Mouse (Mus musculus) MEL (cell line): ENCODE results near the gene Pla2g3. TPM values are rescaled to one million over a fixed set of nuclear protein-coding genes. Genes with fewer than 3 reads are reported as not detected.

ENCODE experiments used
- DNase-seq: peaks from one replicate; pipeline ENCODE4 v3.0.0; 2011; ENCODE audit warnings: low read depth, low spot score
- H3K27ac ChIP-seq: 2 replicates; pipeline ENCODE4 v1.5.1; 2012; ENCODE audit warnings: low read depth, mild to moderate bottlenecking, control low read depth, low read length, moderate library complexity; ENCODE audit not compliant: control insufficient read depth
- H3K27me3 ChIP-seq, 2 experiments: fragments of 150-350 bp in 1 of 2; sonication (generic) in 1 of 2; 2 replicates each; pipeline ENCODE4 v1.6.1; 2012; ENCODE audit warnings: low read length in 2 of 2, mild to moderate bottlenecking in 2 of 2, improper control_type of control experiment in 1 of 2, moderate library complexity in 1 of 2; ENCODE audit not compliant: insufficient read depth in 2 of 2, control insufficient read depth in 1 of 2
- H3K36me3 ChIP-seq, 2 experiments: 2 replicates each; pipeline ENCODE4 v1.6.1; 2012 to 2014; ENCODE audit warnings: low read length in 2 of 2, improper control_type of control experiment in 1 of 2, inconsistent platforms in 1 of 2, mild to moderate bottlenecking in 1 of 2; ENCODE audit not compliant: insufficient read depth in 2 of 2, control insufficient read depth in 1 of 2
- H3K4me1 ChIP-seq, 2 experiments: fragments of 150-350 bp in 1 of 2; sonication (generic) in 1 of 2; 2 replicates each; pipeline ENCODE4 v1.6.1; 2012; ENCODE audit warnings: low read length in 2 of 2, improper control_type of control experiment in 1 of 2, mild to moderate bottlenecking in 1 of 2; ENCODE audit not compliant: insufficient read depth in 2 of 2, control insufficient read depth in 1 of 2
- H3K4me3 ChIP-seq, 2 experiments: fragments of 150-350 bp in 1 of 2; sonication (generic) in 1 of 2; 2 replicates each; pipeline ENCODE4 v1.5.1; 2012; ENCODE audit warnings: low read depth in 2 of 2, low read length in 2 of 2, mild to moderate bottlenecking in 2 of 2, moderate library complexity in 2 of 2, control low read depth in 1 of 2, improper control_type of control experiment in 1 of 2; ENCODE audit not compliant: control insufficient read depth in 1 of 2, insufficient read depth in 1 of 2
- H3K79me2 ChIP-seq: 2 replicates; pipeline ENCODE4 v1.6.1; 2012; ENCODE audit warnings: mild to moderate bottlenecking, low read length, moderate library complexity; ENCODE audit not compliant: control insufficient read depth, poor library complexity, insufficient read depth
- H3K9ac ChIP-seq: 2 replicates; pipeline ENCODE4 v1.6.1; 2012; ENCODE audit warnings: low read depth, mild to moderate bottlenecking, control low read depth, low read length, moderate library complexity; ENCODE audit not compliant: control insufficient read depth, poor library complexity, severe bottlenecking
- H3K9me3 ChIP-seq: fragments of 150-350 bp; sonication (generic); replicated peaks from 2 replicates; pipeline ENCODE4 v1.6.1; 2012; ENCODE audit warnings: mild to moderate bottlenecking, low read length, improper control_type of control experiment, moderate library complexity; ENCODE audit not compliant: insufficient read depth
- CHD2 ChIP-seq: IDR thresholded peaks from 2 replicates; pipeline ENCODE4 v1.6.1; 2011; ENCODE audit warnings: low read length, improper control_type of control experiment
- EP300 ChIP-seq, 2 experiments: IDR thresholded peaks; 2 replicates each; pipeline ENCODE4 v1.6.1; 2011; ENCODE audit warnings: improper control_type of control experiment in 2 of 2, low read length in 2 of 2, low read depth in 1 of 2, mild to moderate bottlenecking in 1 of 2
- GABPA ChIP-seq: IDR thresholded peaks from 2 replicates; pipeline ENCODE4 v1.6.1; 2012; ENCODE audit warnings: low read depth, mild to moderate bottlenecking, inconsistent platforms, low read length, improper control_type of control experiment, moderate library complexity
- HCFC1 ChIP-seq: IDR thresholded peaks from 2 replicates; pipeline ENCODE4 v1.6.1; 2012; ENCODE audit warnings: low read depth, mild to moderate bottlenecking, inconsistent platforms, low read length, improper control_type of control experiment, moderate library complexity
- JUND ChIP-seq: IDR thresholded peaks from 2 replicates; pipeline ENCODE4 v1.6.1; 2011; ENCODE audit warnings: low read depth, mild to moderate bottlenecking, improper control_type of control experiment, low read length
- KAT2A ChIP-seq: conservative IDR thresholded peaks from 2 replicates; pipeline ENCODE4 v1.6.1; 2012; ENCODE audit warnings: low read depth, low read length, improper control_type of control experiment, inconsistent platforms
- MAFK ChIP-seq: IDR thresholded peaks from 2 replicates; pipeline ENCODE4 v1.6.1; 2011; ENCODE audit warnings: low read depth, mild to moderate bottlenecking, low read length, improper control_type of control experiment, borderline replicate concordance
- MAX ChIP-seq: IDR thresholded peaks from 2 replicates; pipeline ENCODE4 v1.6.1; 2011; ENCODE audit warnings: low read length, improper control_type of control experiment
- MEF2A ChIP-seq: IDR thresholded peaks from 2 replicates; pipeline ENCODE4 v1.6.1; 2014; ENCODE audit warnings: low read depth, mild to moderate bottlenecking, inconsistent platforms, low read length, improper control_type of control experiment; ENCODE audit not compliant: poor library complexity, insufficient replicate concordance, severe bottlenecking; ENCODE audit errors: extremely low read depth
- MYC ChIP-seq: IDR thresholded peaks from 2 replicates; pipeline ENCODE4 v1.6.1; 2011; ENCODE audit warnings: low read depth, mild to moderate bottlenecking, low read length, improper control_type of control experiment, moderate library complexity
- NELFE ChIP-seq: IDR thresholded peaks from 2 replicates; pipeline ENCODE4 v1.6.1; 2011; ENCODE audit warnings: low read depth, low read length, improper control_type of control experiment
- NRF1 ChIP-seq: IDR thresholded peaks from 2 replicates; pipeline ENCODE4 v1.6.1; 2014; ENCODE audit warnings: low read depth, mild to moderate bottlenecking, inconsistent platforms, low read length, improper control_type of control experiment, moderate library complexity; ENCODE audit not compliant: poor library complexity, insufficient read depth, severe bottlenecking
- POLR2A ChIP-seq, 2 experiments: IDR thresholded peaks; 2 replicates each; pipeline ENCODE4 v1.6.1; 2011 to 2012; ENCODE audit warnings: low read length in 2 of 2, mild to moderate bottlenecking in 2 of 2, control low read depth in 1 of 2, improper control_type of control experiment in 1 of 2, low read depth in 1 of 2, moderate library complexity in 1 of 2; ENCODE audit not compliant: control insufficient read depth in 1 of 2, insufficient read depth in 1 of 2, poor library complexity in 1 of 2
- POLR2AphosphoS5 ChIP-seq: IDR thresholded peaks from 2 replicates; pipeline ENCODE4 v1.6.1; 2012; ENCODE audit warnings: low read depth, borderline replicate concordance, mild to moderate bottlenecking, inconsistent platforms, low read length, moderate library complexity, mixed read lengths
- SIN3A ChIP-seq: IDR thresholded peaks from 2 replicates; pipeline ENCODE4 v1.6.1; 2012; ENCODE audit warnings: low read length, improper control_type of control experiment, inconsistent platforms
- SMC3 ChIP-seq: IDR thresholded peaks from 2 replicates; pipeline ENCODE4 v1.6.1; 2011; ENCODE audit warnings: low read depth, low read length, improper control_type of control experiment
- TAL1 ChIP-seq: IDR thresholded peaks from 2 replicates; pipeline ENCODE4 v1.6.1; 2012; ENCODE audit warnings: mild to moderate bottlenecking, inconsistent platforms, low read length, moderate library complexity, mixed read lengths
- TCF12 ChIP-seq: IDR thresholded peaks from 2 replicates; pipeline ENCODE4 v1.6.1; 2014; ENCODE audit warnings: low read depth, mild to moderate bottlenecking, inconsistent platforms, low read length, improper control_type of control experiment, moderate library complexity
- ZC3H11A ChIP-seq: IDR thresholded peaks from 2 replicates; pipeline ENCODE4 v1.6.1; 2012; ENCODE audit warnings: low read depth, mild to moderate bottlenecking, inconsistent platforms, low read length, improper control_type of control experiment
- polyA plus RNA-seq, 2 experiments: library from polyadenylated mRNA; stranded (reverse) in 1 of 2; unstranded in 1 of 2; fragments of >175 nt in 1 of 2; fragments of >200 nt in 1 of 2; gene quantifications; 2 replicates each; pipeline versions ENCODE4 v1.2.1 to v1.2.4; 2012; ENCODE audit warnings: low replicate concordance in 2 of 2, low read depth in 1 of 2; ENCODE audit not compliant: insufficient read length in 2 of 2, insufficient read depth in 1 of 2, missing spikeins in 1 of 2
- total RNA-seq: library from RNA; depleted of rRNA; stranded (reverse); fragments of 300-350 nt; gene quantifications from 2 replicates; pipeline ENCODE4 v1.2.3, GENCODE M21; 2012

The Pla2g3 gene
- total and polyA plus RNA-seq, 3 experiments, result 0.15 to 0.39 TPM; not detected in 1

- Histone ChIP-seq H3K4me3 (no peak overlapping the region), H3K9ac (no peak overlapping the region), H3K36me3 (no peaks in the 10 kb centered on the region), H3K9me3 (no peaks in the 10 kb centered on the region), H3K4me1 (peaks cover 0 to 2% of the 10 kb centered on the region in 2 experiments; a peak in 3 of 4 replicates), H3K27me3 (no peaks in the 10 kb centered on the region), H3K27ac (no peak overlapping the region), H3K79me2 (no peaks in the 10 kb centered on the region)
- DNase-seq, result no peak
- TF ChIP-seq EP300 (IDR thresholded peaks at IDR 0.05; ENCODE audit: low read depth in 1 of 2, low read length in 2 of 2), result no peak
- no peak for TF ChIP-seq TCF12
- TF ChIP-seq SIN3A, result no peak
- no peak for TF ChIP-seq POLR2AphosphoS5
- TF ChIP-seq POLR2A (IDR thresholded peaks at IDR 0.05; ENCODE audit: control insufficient read depth in 1 of 2, insufficient read depth in 1 of 2, low read depth in 1 of 2, low read length in 2 of 2, poor library complexity in 1 of 2), result no peak
- TF ChIP-seq NELFE, result no peak
- no peak for TF ChIP-seq MEF2A
- TF ChIP-seq SMC3, result no peak
Measured at GRCm38 (mm10) chr11:3495496-3495895, 7.4 kb downstream of the Pla2g3 start.

- Histone ChIP-seq H3K9me3 (no peaks in the 10 kb centered on the region), H3K27ac (no peak overlapping the region), H3K36me3 (no peaks in the 10 kb centered on the region), H3K4me3 (no peak overlapping the region), H3K79me2 (no peaks in the 10 kb centered on the region), H3K9ac (no peak overlapping the region), H3K27me3 (no peaks in the 10 kb centered on the region), H3K4me1 (no peaks in the 10 kb centered on the region)
- no peak for TF ChIP-seq TCF12
- no peak for TF ChIP-seq JUND
- TF ChIP-seq MAX, result no peak
- TF ChIP-seq MYC, result no peak
- no peak for TF ChIP-seq ZC3H11A
- no peak for TF ChIP-seq NRF1
- no peak for TF ChIP-seq CHD2
- TF ChIP-seq EP300 (IDR thresholded peaks at IDR 0.05; ENCODE audit: low read depth in 1 of 2, low read length in 2 of 2), result no peak
- TF ChIP-seq HCFC1, result no peak
- no peak for TF ChIP-seq KAT2A
- no peak for TF ChIP-seq GABPA
- TF ChIP-seq POLR2AphosphoS5, result no peak
- no peak for TF ChIP-seq MAFK
- TF ChIP-seq TAL1, result no peak
- no peak for DNase-seq
Measured at GRCm38 (mm10) chr11:3496756-3497155, 8.7 kb downstream of the Pla2g3 start.
